Mouse (Mus musculus): Measurements from ENCODE around the gene Gm20605. TPM values are rescaled to one million over a fixed set of nuclear protein-coding genes. Genes with fewer than 3 reads are reported as not detected.
A peak's percentile ranks its signal among the peaks of the same experiment; 100 is the strongest.
"Not testable (repeated sequence)": the region's sequence is repeated elsewhere in the genome, so short reads cannot be mapped to it uniquely, and the experiment has no call there.

The Gm20605 gene
- polyA plus RNA-seq, 1 experiment, result 3.3 TPM

GRCm38 (mm10) chr5:137610548-137611244 is 18.3 kb upstream of the Gm20605 start:
- no peak for TF ChIP-seq USF1 (IDR thresholded peaks at IDR 0.05; ENCODE audit: low read depth)
- TF ChIP-seq POLR2A (IDR thresholded peaks at IDR 0.05; ENCODE audit: insufficient read length, low read depth), result peak; percentile 43
- peak; percentile 60 for TF ChIP-seq POLR2AphosphoS2 (IDR thresholded peaks at IDR 0.05; ENCODE audit: insufficient read length, low read depth)
- TF ChIP-seq TCF12 (IDR thresholded peaks at IDR 0.05; ENCODE audit: insufficient read depth, poor library complexity, severe bottlenecking), result peak; percentile 9
- Histone ChIP-seq H3K79me2 (ENCODE audit: control insufficient read depth, insufficient read depth) (peaks cover 31% of the 10 kb centered on the region), H3ac (ENCODE audit: control insufficient read depth, insufficient read length) (peak overlapping the region; percentile 25), H3K27me3 (ENCODE audit: control insufficient read depth, insufficient read depth, insufficient read length) (no peaks in the 10 kb centered on the region), H3K36me3 (ENCODE audit: control insufficient read depth, insufficient read depth) (no peaks in the 10 kb centered on the region), H3K4me3 (peak overlapping the region; percentile 43), H3K4me2 (ENCODE audit: low read depth) (peak overlapping the region; percentile 88)

GRCm38 (mm10) chr5:137611245-137611602 is 17.8 kb upstream of the Gm20605 start:
- Histone ChIP-seq H3ac (ENCODE audit: control insufficient read depth, insufficient read length) (peak overlapping the region; percentile 25), H3K4me2 (ENCODE audit: low read depth) (peak overlapping the region; percentile 88), H3K36me3 (ENCODE audit: control insufficient read depth, insufficient read depth) (no peaks in the 10 kb centered on the region), H3K27me3 (ENCODE audit: control insufficient read depth, insufficient read depth, insufficient read length) (no peaks in the 10 kb centered on the region), H3K4me3 (peak overlapping the region; percentile 43), H3K79me2 (ENCODE audit: control insufficient read depth, insufficient read depth) (peaks cover 31% of the 10 kb centered on the region)
- TF ChIP-seq MYOD1 (IDR thresholded peaks at IDR 0.05; ENCODE audit: control insufficient read depth in 1 of 3, insufficient read length in 2 of 3, low read depth in 2 of 3), result peak in 2 of 3 experiments; percentile 79 to 92
- peak; percentile 40 to 88 (median 75) for TF ChIP-seq MYOG (IDR thresholded peaks at IDR 0.05; ENCODE audit: control insufficient read depth in 1 of 3, insufficient read depth in 1 of 3, insufficient read length in 2 of 3, low read depth in 2 of 3)
- TF ChIP-seq POLR2AphosphoS2 (IDR thresholded peaks at IDR 0.05; ENCODE audit: insufficient read length, low read depth), result peak; percentile 71
- no peak for TF ChIP-seq SRF (IDR thresholded peaks at IDR 0.05; ENCODE audit: control insufficient read depth, insufficient read length, low read depth)
- TF ChIP-seq REST (IDR thresholded peaks at IDR 0.05; ENCODE audit: insufficient read depth, insufficient read length), result no peak
- TF ChIP-seq POLR2A (IDR thresholded peaks at IDR 0.05; ENCODE audit: insufficient read length, low read depth), result peak; percentile 84
- TF ChIP-seq TCF3 (IDR thresholded peaks at IDR 0.05; ENCODE audit: insufficient read length, low read depth), result peak; percentile 67
- TF ChIP-seq MAX (IDR thresholded peaks at IDR 0.05; ENCODE audit: low read depth), result no peak
- peak; percentile 24 for TF ChIP-seq TCF12 (IDR thresholded peaks at IDR 0.05; ENCODE audit: insufficient read depth, poor library complexity, severe bottlenecking)

GRCm38 (mm10) chr5:137613076-137613475 is 15.9 kb upstream of the Gm20605 start:
- peak overlapping the region; percentile 1 for H3K4me3 ChIP-seq
- TF ChIP-seq MYOG (IDR thresholded peaks at IDR 0.05; ENCODE audit: control insufficient read depth in 1 of 3, insufficient read depth in 1 of 3, insufficient read length in 2 of 3, low read depth in 2 of 3) (no peak), SRF (IDR thresholded peaks at IDR 0.05; ENCODE audit: control insufficient read depth, insufficient read length, low read depth) (no peak), REST (IDR thresholded peaks at IDR 0.05; ENCODE audit: insufficient read depth, insufficient read length) (no peak), MYOD1 (IDR thresholded peaks at IDR 0.05; ENCODE audit: control insufficient read depth in 1 of 3, insufficient read length in 2 of 3, low read depth in 2 of 3) (no peak), CEBPB (IDR thresholded peaks at IDR 0.05; ENCODE audit: insufficient read depth, poor library complexity, severe bottlenecking) (no peak), TCF3 (IDR thresholded peaks at IDR 0.05; ENCODE audit: insufficient read length, low read depth) (no peak), MAX (IDR thresholded peaks at IDR 0.05; ENCODE audit: low read depth) (no peak), POLR2AphosphoS2 (IDR thresholded peaks at IDR 0.05; ENCODE audit: insufficient read length, low read depth) (no peak), TCF12 (IDR thresholded peaks at IDR 0.05; ENCODE audit: insufficient read depth, poor library complexity, severe bottlenecking) (no peak), USF1 (IDR thresholded peaks at IDR 0.05; ENCODE audit: low read depth) (no peak), POLR2A (IDR thresholded peaks at IDR 0.05; ENCODE audit: insufficient read length, low read depth) (no peak), E2F4 (IDR thresholded peaks at IDR 0.05; ENCODE audit: insufficient read depth) (no peak)
- H3K4me2 ChIP-seq (ENCODE audit: low read depth), result peak overlapping the region; percentile 88
- no peaks in the 10 kb centered on the region for H3K36me3 ChIP-seq (ENCODE audit: control insufficient read depth, insufficient read depth)
- H3K79me2 ChIP-seq (ENCODE audit: control insufficient read depth, insufficient read depth), result peaks cover 23% of the 10 kb centered on the region
- H3ac ChIP-seq (ENCODE audit: control insufficient read depth, insufficient read length), result no peak overlapping the region
- H3K27me3 ChIP-seq (ENCODE audit: control insufficient read depth, insufficient read depth, insufficient read length), result no peaks in the 10 kb centered on the region

- peak within 1 kb of the TSS; percentile 1 for H3K4me3 ChIP-seq
- TF ChIP-seq TCF12 (IDR thresholded peaks at IDR 0.05; ENCODE audit: insufficient read depth, poor library complexity, severe bottlenecking), result no peak
- no peak for TF ChIP-seq CEBPB (IDR thresholded peaks at IDR 0.05; ENCODE audit: insufficient read depth, poor library complexity, severe bottlenecking)
- peak; percentile 64 for TF ChIP-seq POLR2A (IDR thresholded peaks at IDR 0.05; ENCODE audit: insufficient read length, low read depth)
- TF ChIP-seq MYOD1 (IDR thresholded peaks at IDR 0.05; ENCODE audit: control insufficient read depth in 1 of 3, insufficient read length in 2 of 3, low read depth in 2 of 3), result peak in 1 of 3 experiments; percentile 19
- TF ChIP-seq POLR2AphosphoS2 (IDR thresholded peaks at IDR 0.05; ENCODE audit: insufficient read length, low read depth), result peak; percentile 75
- TF ChIP-seq E2F4 (IDR thresholded peaks at IDR 0.05; ENCODE audit: insufficient read depth), result no peak
- TF ChIP-seq MYOG (IDR thresholded peaks at IDR 0.05; ENCODE audit: control insufficient read depth in 1 of 3, insufficient read depth in 1 of 3, insufficient read length in 2 of 3, low read depth in 2 of 3), result peak in 1 of 3 experiments; percentile 45
- peaks cover 23% of the 10 kb centered on the region for H3K79me2 ChIP-seq (ENCODE audit: control insufficient read depth, insufficient read depth)
- no peak within 1 kb of the TSS for H3ac ChIP-seq (ENCODE audit: control insufficient read depth, insufficient read length)
- H3K27me3 ChIP-seq (ENCODE audit: control insufficient read depth, insufficient read depth, insufficient read length), result no peaks in the 10 kb centered on the region
- no peaks in the 10 kb centered on the region for H3K36me3 ChIP-seq (ENCODE audit: control insufficient read depth, insufficient read depth)
- H3K4me2 ChIP-seq (ENCODE audit: low read depth), result peak within 1 kb of the TSS; percentile 88
Observed at GRCm38 (mm10) chr5:137613550-137613949, 15.4 kb upstream of the Gm20605 start, which contains the start of gene Pcolce. TSS of gene Pcolce (minus strand) at chr5:137613784.

GRCm38 (mm10) chr5:137614921-137615320 is 14.1 kb upstream of the Gm20605 start:
- H3ac ChIP-seq (ENCODE audit: control insufficient read depth, insufficient read length); H3K4me2 ChIP-seq (ENCODE audit: low read depth); H3K36me3 ChIP-seq (ENCODE audit: control insufficient read depth, insufficient read depth); H3K27me3 ChIP-seq (ENCODE audit: control insufficient read depth, insufficient read depth, insufficient read length); H3K4me3 ChIP-seq: not testable (repeated sequence)
- H3K79me2 ChIP-seq (ENCODE audit: control insufficient read depth, insufficient read depth), result peaks cover 10% of the 10 kb centered on the region

Measured in myocyte (in vitro differentiated cells).